Mouse (Mus musculus) heart, adult 2 months (tissue): ENCODE data around the gene Cgref1. TPM values are rescaled to one million over a fixed set of nuclear protein-coding genes. Genes with fewer than 3 reads are reported as not detected.

Source experiments
- DNase-seq, 2 experiments: peaks; one replicate each; pipeline ENCODE4 v3.0.0; 2021
- H3K27ac ChIP-seq: fragments of 200-600 bp; 2 replicates; pipeline ENCODE4 v1.8.1; 2022
- H3K27me3 ChIP-seq: fragments of 200-500 bp; 2 replicates; pipeline ENCODE4 v1.6.1; 2012; ENCODE audit warnings: mild to moderate bottlenecking, low read length, inconsistent platforms, mixed read lengths; ENCODE audit not compliant: control insufficient read depth, insufficient read depth
- H3K36me3 ChIP-seq: fragments of 200-500 bp; 2 replicates; pipeline ENCODE4 v1.6.1; 2012; ENCODE audit warnings: low read length, inconsistent platforms; ENCODE audit not compliant: control insufficient read depth, insufficient read depth
- H3K4me1 ChIP-seq: fragments of 200-500 bp; 2 replicates; pipeline ENCODE4 v1.6.1; 2011; ENCODE audit warnings: low read length; ENCODE audit not compliant: control insufficient read depth, insufficient read depth
- H3K4me3 ChIP-seq: fragments of 200-600 bp; 2 replicates; pipeline ENCODE4 v1.8.1; 2022
- H3K79me2 ChIP-seq: fragments of 200-500 bp; replicated peaks from 2 replicates; pipeline ENCODE4 v1.6.1; 2012; ENCODE audit warnings: mild to moderate bottlenecking, inconsistent platforms, low read length, moderate library complexity, mixed read lengths; ENCODE audit not compliant: control insufficient read depth, insufficient read depth
- H3K9ac ChIP-seq: fragments of 200-500 bp; 2 replicates; pipeline ENCODE4 v1.6.1; 2012; ENCODE audit warnings: low read depth, mild to moderate bottlenecking, control low read depth, inconsistent platforms, low read length, mixed read lengths
- CTCF ChIP-seq: fragments of 200-600 bp; IDR thresholded peaks from 2 replicates; pipeline ENCODE4 v1.8.1; 2022; ENCODE audit warnings: antibody characterized with exemption, mild to moderate bottlenecking, moderate library complexity
- EP300 ChIP-seq: fragments of 200-500 bp; IDR thresholded peaks from 2 replicates; pipeline ENCODE4 v1.6.1; 2011; ENCODE audit warnings: low read depth, low read length, control low read depth; ENCODE audit not compliant: insufficient read depth
- POLR2A ChIP-seq: fragments of 200-500 bp; IDR thresholded peaks from 2 replicates; pipeline ENCODE4 v1.6.1; 2011; ENCODE audit warnings: mild to moderate bottlenecking, low read depth, low read length, control low read depth; ENCODE audit not compliant: insufficient read depth
- WGBS: fragments of 180-500 bp; shearing (Covaris S2); methylation state at CpG from one replicate; pipeline ENCODE4 v1.1.7; 2018; 5-methylcytosine and 5-hydroxymethylcytosine counted together
- intact Hi-C: fragments of 180-260 bp; cut with DNase I; formaldehyde crosslinking; loops from one replicate; pipeline ENCODE4 v1.15.1; 2025
- polyA plus RNA-seq: library from polyadenylated mRNA; depleted of rRNA; stranded (reverse); fragments of >200 nt; gene quantifications from 2 replicates; pipeline ENCODE4 v1.2.3, GENCODE M21; 2012
- total RNA-seq, 2 experiments: library from RNA; stranded (reverse); gene quantifications; 2 replicates each; pipeline ENCODE4 v1.2.3; 2021

Cgref1 gene
- total and polyA plus RNA-seq, 3 experiments, result 0.30 to 2.0 (median 0.73) TPM

GRCm38 (mm10) chr5:30944344-30944743 is 1.0 kb downstream of the Cgref1 start:
- no peak for DNase-seq
- no peak overlapping the region for H3K4me3 ChIP-seq
- H3K36me3 ChIP-seq, result no peaks in the 10 kb centered on the region
- peaks cover 1% of the 10 kb centered on the region for H3K4me1 ChIP-seq
- no peaks in the 10 kb centered on the region for H3K27me3 ChIP-seq
- intact Hi-C loops, result loop anchor here (1.0 kb wide), 1 partner anchor 26 kb away; no protein-coding TSS in a partner anchor
- H3K27ac ChIP-seq, result no peak overlapping the region
- TF ChIP-seq POLR2A (no peak), CTCF (no peak), EP300 (no peak)
- no peaks in the 10 kb centered on the region for H3K79me2 ChIP-seq
- no peak overlapping the region for H3K9ac ChIP-seq
- 92% methylated on average over 6 of the region's 6 CpGs for WGBS

GRCm38 (mm10) chr5:30943004-30943403 is 2.4 kb downstream of the Cgref1 start:
- Histone ChIP-seq H3K36me3 (no peaks in the 10 kb centered on the region), H3K9ac (no peak overlapping the region), H3K4me1 (peaks cover 1% of the 10 kb centered on the region), H3K27ac (no peak overlapping the region), H3K79me2 (no peaks in the 10 kb centered on the region), H3K27me3 (no peaks in the 10 kb centered on the region), H3K4me3 (no peak overlapping the region)
- no peak for DNase-seq
- intact Hi-C loops, result no loop called here
- 96% methylated on average over 2 of the region's 2 CpGs for WGBS
- no peak for TF ChIP-seq EP300
- TF ChIP-seq CTCF, result peak; percentile 65
- no peak for TF ChIP-seq POLR2A

- no peak overlapping the region for H3K27ac ChIP-seq
- H3K36me3 ChIP-seq, result no peaks in the 10 kb centered on the region
- intact Hi-C loops, result loop anchor here (5.0 kb wide), 1 partner anchor 128 kb away; no protein-coding TSS in a partner anchor
- H3K9ac ChIP-seq, result no peak overlapping the region
- no peak for DNase-seq
- H3K4me1 ChIP-seq, result peaks cover 1% of the 10 kb centered on the region; the same call in 1 of the 2 replicates
- 90% methylated on average over 5 of the region's 5 CpGs for WGBS
- no peaks in the 10 kb centered on the region for H3K79me2 ChIP-seq
- H3K4me3 ChIP-seq, result no peak overlapping the region
- no peaks in the 10 kb centered on the region for H3K27me3 ChIP-seq
- TF ChIP-seq CTCF (peak; percentile 44), POLR2A (no peak)
Observed at GRCm38 (mm10) chr5:30934725-30935461, 10.5 kb downstream of the Cgref1 start.

DNA sequence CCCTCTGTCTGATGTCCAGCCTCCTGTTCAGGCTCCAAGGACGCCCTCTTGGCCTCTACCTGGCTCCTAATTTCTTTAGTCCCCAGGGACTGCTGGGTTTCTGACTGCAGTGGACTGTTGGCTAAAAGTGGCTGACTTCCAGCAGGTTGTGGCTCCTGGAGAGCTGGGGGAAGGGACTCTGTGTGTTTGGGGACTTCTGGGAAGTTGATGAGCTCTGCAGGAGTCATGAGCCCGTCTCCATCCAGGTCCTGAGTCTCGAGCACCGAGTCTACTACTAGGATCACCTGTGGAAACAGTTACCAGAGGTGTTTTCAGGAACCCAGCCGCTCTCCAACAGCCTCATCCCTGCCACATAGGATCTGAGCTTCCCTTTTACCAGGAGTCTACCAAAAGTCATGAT is 11.7 kb downstream of the Cgref1 start:
- DNase-seq, result no peak
- H3K27me3 ChIP-seq, result no peaks in the 10 kb centered on the region
- H3K4me1 ChIP-seq, result peaks cover 1% of the 10 kb centered on the region; the same call in 1 of the 2 replicates
- no peak overlapping the region for H3K27ac ChIP-seq
- 62% methylated on average over 5 of the region's 5 CpGs for WGBS
- no peak overlapping the region for H3K9ac ChIP-seq
- H3K4me3 ChIP-seq, result no peak overlapping the region
- intact Hi-C loops, result loop anchor here (5.0 kb wide), 1 partner anchor 126 kb away; no protein-coding TSS in a partner anchor
- TF ChIP-seq EP300 (no peak), POLR2A (no peak), CTCF (no peak)
- no peaks in the 10 kb centered on the region for H3K79me2 ChIP-seq
- H3K36me3 ChIP-seq, result no peaks in the 10 kb centered on the region

GRCm38 (mm10) chr5:30931378-30931777 is 14.0 kb downstream of the Cgref1 start:
- TF ChIP-seq POLR2A (no peak), CTCF (no peak), EP300 (no peak)
- no peak overlapping the region for H3K4me3 ChIP-seq
- intact Hi-C loops, result loop anchor here (5.0 kb wide), 1 partner anchor 124 kb away; no protein-coding TSS in a partner anchor
- no peaks in the 10 kb centered on the region for H3K27me3 ChIP-seq
- H3K9ac ChIP-seq, result no peak overlapping the region
- H3K79me2 ChIP-seq, result no peaks in the 10 kb centered on the region
- no peak for DNase-seq
- no peaks in the 10 kb centered on the region for H3K36me3 ChIP-seq
- no peak overlapping the region for H3K27ac ChIP-seq
- 58% methylated on average over 4 of the region's 4 CpGs for WGBS
- peaks cover 1% of the 10 kb centered on the region; the same call in 1 of the 2 replicates for H3K4me1 ChIP-seq

DNA sequence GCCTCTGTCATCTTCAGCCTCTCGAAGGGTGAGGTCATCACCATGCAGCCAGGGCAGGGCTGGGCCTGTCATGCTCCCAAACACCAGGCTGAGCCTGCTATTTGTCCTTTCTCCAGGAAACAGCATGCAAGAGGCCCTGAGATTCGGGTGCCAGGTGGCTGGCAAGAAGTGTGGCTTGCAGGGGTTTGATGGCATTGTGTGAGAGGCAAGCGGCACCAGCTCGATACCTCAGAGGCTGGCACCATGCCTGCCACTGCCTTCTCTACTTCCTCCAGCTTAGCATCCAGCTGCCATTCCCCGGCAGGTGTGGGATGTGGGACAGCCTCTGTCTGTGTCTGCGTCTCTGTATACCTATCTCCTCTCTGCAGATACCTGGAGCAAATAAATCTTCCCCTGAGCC is 14.5 kb downstream of the Cgref1 start:
- Histone ChIP-seq H3K36me3 (no peaks in the 10 kb centered on the region), H3K4me1 (peaks cover 1% of the 10 kb centered on the region; the same call in 1 of the 2 replicates), H3K27ac (no peak overlapping the region), H3K79me2 (no peaks in the 10 kb centered on the region), H3K9ac (no peak overlapping the region), H3K27me3 (no peaks in the 10 kb centered on the region), H3K4me3 (no peak overlapping the region)
- intact Hi-C loops, result loop anchor here (1.0 to 5.0 kb wide), 3 partner anchors 67 to 124 kb away; no protein-coding TSS in a partner anchor
- TF ChIP-seq POLR2A (no peak), EP300 (no peak), CTCF (no peak)
- no peak for DNase-seq
- 72% methylated on average over 6 of the region's 6 CpGs for WGBS
